Mouse (Mus musculus): ENCODE data around the gene Kmt5b.

- no peak for TF ChIP-seq POLR2A (IDR thresholded peaks at IDR 0.05; ENCODE audit: borderline replicate concordance, control insufficient read depth, low read depth, low read length)
- no peak for TF ChIP-seq CTCF (IDR thresholded peaks at IDR 0.05; ENCODE audit: control insufficient read depth, insufficient read depth, low read length)
These were observed 22.9 kb downstream of the Kmt5b start for GRCm38 (mm10) chr19:3790077-3790476.

Measured in bone marrow, adult 2 months (tissue).